Mouse (Mus musculus) liver, embryonic 14.5 days (tissue): ENCODE results near the gene Zfp800.

Experiments used
- CTCF ChIP-seq: IDR thresholded peaks from 2 replicates; pipeline ENCODE4 v1.5.1; 2016; ENCODE audit warnings: antibody characterized with exemption, low read depth, control low read depth
- EP300 ChIP-seq: IDR thresholded peaks from 2 replicates; pipeline ENCODE4 v1.6.1; 2016; ENCODE audit warnings: antibody characterized with exemption, low read depth

- TF ChIP-seq EP300: no peak
- TF ChIP-seq CTCF: no peak
Measured at GRCm38 (mm10) chr6:28397681-28398203, at the start of gene Zfp800.
